Mouse (Mus musculus): Measurements from ENCODE around the gene Tet1.

Gene Tet1

DNA sequence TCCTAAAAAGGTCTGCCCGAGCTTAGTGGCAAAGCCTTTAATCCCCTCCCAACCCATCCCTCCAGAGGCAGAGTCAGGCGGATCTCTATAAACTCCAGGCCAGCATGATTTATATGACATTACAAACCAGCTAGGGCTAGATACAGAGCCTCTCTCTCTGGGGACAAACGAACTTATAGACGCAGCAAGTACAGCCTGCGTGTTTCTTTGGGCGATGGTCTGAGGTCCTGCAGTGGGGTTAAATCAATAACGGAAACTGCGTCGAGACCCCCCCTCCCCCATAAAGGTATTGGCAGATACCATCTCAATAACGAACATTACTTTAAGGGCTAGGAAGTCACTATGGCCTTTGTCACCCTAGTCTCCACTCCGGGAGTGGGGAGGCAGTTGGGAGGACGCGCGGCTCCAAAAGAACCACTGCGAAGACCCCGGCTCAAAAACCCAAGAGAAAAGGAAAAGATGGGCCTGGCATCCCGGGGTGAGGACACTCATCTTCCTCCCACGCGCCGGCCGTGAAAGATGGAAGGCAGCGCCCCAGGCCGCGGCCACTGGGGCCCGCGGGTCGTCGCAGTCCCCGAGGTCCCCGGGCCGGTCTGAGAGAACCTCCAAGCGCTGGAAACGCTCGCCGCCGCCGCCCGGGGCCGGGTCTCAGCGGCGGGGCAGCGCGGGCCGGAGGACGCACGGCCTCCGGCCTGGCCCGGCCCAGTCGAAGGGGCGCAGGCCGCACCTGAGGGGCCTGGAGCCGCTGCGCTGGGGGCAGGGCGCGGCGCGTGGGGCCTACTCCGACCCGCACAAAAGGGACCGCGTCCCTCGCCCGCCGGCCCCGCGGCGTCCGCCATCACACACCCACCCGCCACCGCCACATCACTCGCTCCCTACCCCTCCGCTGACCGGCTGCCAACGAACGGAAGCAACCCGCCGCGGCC, 117.3 kb downstream of the Tet1 start:
- in situ Hi-C loops (cut with MboI; ENCODE audit: unreplicated experiment in 2 of 2) = loop anchor here in 1 of 2 experiments (25.0 kb wide), 1 partner anchor 221 kb away; the partner anchor contains the start of genes Hnrnph3 and Pbld2

DNA sequence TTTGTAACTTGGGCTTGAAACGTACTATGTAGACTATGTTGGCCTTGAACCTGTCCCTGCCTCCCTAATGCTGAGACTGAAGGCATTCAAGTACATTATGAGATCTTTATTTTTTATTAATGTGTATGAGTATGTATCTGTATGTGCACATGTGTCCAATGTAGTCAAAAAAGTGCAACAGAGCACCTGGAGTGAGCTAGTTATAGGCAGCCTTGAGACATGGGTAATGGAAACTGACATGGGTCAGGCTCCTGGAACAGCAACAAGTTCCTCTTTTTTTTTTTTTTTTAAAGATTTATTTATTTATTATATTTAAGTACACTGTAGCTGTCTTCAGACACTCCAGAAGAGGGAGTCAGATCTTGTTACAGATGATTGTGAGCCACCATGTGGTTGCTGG, 127.0 kb downstream of the Tet1 start:
- in situ Hi-C loops (cut with MboI; ENCODE audit: unreplicated experiment in 2 of 2) = loop anchor here (10.0 to 25.0 kb wide), 2 partner anchors 231 to 327 kb away; partner anchors contain the start of genes Hnrnph3 (in 1 of the 2) and Pbld2 (in 1 of the 2)
